Mouse (Mus musculus): ENCODE results near the gene Bgn. TPM values are rescaled to one million over a fixed set of nuclear protein-coding genes. Genes with fewer than 3 reads are reported as not detected.

Bgn gene
- polyA plus RNA-seq, 1 experiment from 2014 or later, result 87.2 TPM

DNA sequence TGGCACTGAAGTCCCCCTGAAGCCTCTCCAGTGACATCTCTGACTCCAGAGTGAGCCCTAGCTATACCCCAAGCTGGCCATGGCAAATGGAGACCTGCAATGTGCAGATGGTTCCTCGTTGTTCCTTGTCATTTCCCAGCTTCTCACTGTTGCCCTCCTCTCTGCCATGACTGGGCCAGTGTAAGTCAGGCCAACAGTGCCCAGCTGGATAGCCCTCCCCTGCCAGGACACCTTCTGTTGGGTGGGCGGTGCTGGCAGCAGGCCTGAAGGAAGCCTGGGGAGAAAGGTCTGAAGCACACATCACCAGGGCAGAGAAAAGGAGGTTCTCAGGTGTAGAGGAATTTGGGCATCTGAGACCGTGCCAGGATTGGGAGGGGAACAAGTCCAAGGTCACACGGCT is 23.2 kb downstream of the Bgn start:
- H3K27ac ChIP-seq (ENCODE audit: low read length), result no peak overlapping the region
- 74% methylated on average over 4 of the region's 4 CpGs for WGBS
- ATAC-seq (ENCODE audit: insufficient read depth, low FRiP score), result no peak
- no peak overlapping the region for H3K4me3 ChIP-seq (replicated peaks; ENCODE audit: low read length)
- no peak overlapping the region for H3K9ac ChIP-seq (ENCODE audit: low read length)
- H3K9me3 ChIP-seq (replicated peaks; ENCODE audit: control insufficient read depth, low read length), result no peaks in the 10 kb centered on the region
- H3K27me3 ChIP-seq (ENCODE audit: control insufficient read depth, insufficient read depth, low read length), result peaks cover 31% of the 10 kb centered on the region
- no peaks in the 10 kb centered on the region for H3K36me3 ChIP-seq (ENCODE audit: control insufficient read depth, insufficient read depth, low read length)
- no peaks in the 10 kb centered on the region for H3K4me1 ChIP-seq (ENCODE audit: control insufficient read depth, insufficient read depth, low read length)
- no peak overlapping the region for H3K4me2 ChIP-seq (ENCODE audit: low read depth, low read length)

DNA sequence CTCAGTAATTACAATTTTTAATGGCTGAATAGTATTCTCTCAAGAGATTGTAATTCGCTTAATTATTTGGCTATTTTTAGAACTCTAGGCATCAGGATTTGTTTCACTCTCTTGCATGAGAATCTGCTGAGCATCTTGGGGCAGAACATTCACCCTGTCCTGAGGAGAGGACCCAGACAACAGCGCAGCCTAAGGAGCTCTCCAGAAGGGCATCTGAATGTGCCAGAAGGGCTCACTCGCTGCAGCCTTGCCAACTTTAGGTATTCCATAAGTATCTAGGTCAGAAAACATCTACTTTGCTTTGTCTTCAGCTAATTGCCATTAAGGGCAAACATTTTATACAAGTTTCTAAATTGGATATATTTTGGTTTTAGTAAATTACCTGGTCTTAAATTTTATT is 25.8 kb downstream of the Bgn start:
- H3K4me3 ChIP-seq (replicated peaks; ENCODE audit: low read length), result no peak overlapping the region
- H3K36me3 ChIP-seq (ENCODE audit: control insufficient read depth, insufficient read depth, low read length), result no peaks in the 10 kb centered on the region
- ATAC-seq (ENCODE audit: insufficient read depth, low FRiP score), result no peak
- H3K27ac ChIP-seq (ENCODE audit: low read length), result no peak overlapping the region
- no peaks in the 10 kb centered on the region for H3K9me3 ChIP-seq (replicated peaks; ENCODE audit: control insufficient read depth, low read length)
- peaks cover 7% of the 10 kb centered on the region; the same call in 1 of the 2 replicates for H3K27me3 ChIP-seq (ENCODE audit: control insufficient read depth, insufficient read depth, low read length)
- H3K9ac ChIP-seq (ENCODE audit: low read length), result no peak overlapping the region
- H3K4me2 ChIP-seq (ENCODE audit: low read depth, low read length), result no peak overlapping the region
- 77% methylated on average over 3 of the region's 3 CpGs for WGBS
- no peaks in the 10 kb centered on the region for H3K4me1 ChIP-seq (ENCODE audit: control insufficient read depth, insufficient read depth, low read length)

DNA sequence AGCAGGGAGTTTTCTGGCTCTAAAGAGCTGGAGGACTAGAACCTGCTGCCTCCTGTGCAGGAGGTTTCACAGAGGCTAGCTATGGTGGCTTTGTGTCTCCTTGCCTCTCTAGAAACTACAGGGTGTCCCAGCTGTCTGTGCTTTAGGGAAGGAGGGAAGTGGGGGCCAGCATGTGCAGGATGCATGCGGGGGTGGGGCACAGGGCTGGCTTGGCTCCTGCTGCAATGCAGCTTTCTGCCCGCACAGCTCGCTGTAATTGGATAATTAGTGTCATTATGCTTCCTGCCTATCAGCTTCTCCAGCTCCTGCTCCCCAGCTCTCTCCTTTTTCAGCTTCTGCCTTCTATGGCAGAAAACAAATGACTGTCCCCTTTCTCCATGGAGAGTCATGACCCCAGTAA is 29.5 kb downstream of the Bgn start:
- Histone ChIP-seq H3K27me3 (ENCODE audit: control insufficient read depth, insufficient read depth, low read length) (no peaks in the 10 kb centered on the region; the same call in 1 of the 2 replicates), H3K4me3 (replicated peaks; ENCODE audit: low read length) (no peak overlapping the region), H3K9ac (ENCODE audit: low read length) (no peak overlapping the region), H3K4me2 (ENCODE audit: low read depth, low read length) (no peak overlapping the region), H3K4me1 (ENCODE audit: control insufficient read depth, insufficient read depth, low read length) (no peaks in the 10 kb centered on the region), H3K9me3 (replicated peaks; ENCODE audit: control insufficient read depth, low read length) (no peaks in the 10 kb centered on the region), H3K27ac (ENCODE audit: low read length) (no peak overlapping the region), H3K36me3 (ENCODE audit: control insufficient read depth, insufficient read depth, low read length) (no peaks in the 10 kb centered on the region)
- ATAC-seq (ENCODE audit: insufficient read depth, low FRiP score), result no peak
- WGBS, result 41% methylated on average over 3 of the region's 3 CpGs

DNA sequence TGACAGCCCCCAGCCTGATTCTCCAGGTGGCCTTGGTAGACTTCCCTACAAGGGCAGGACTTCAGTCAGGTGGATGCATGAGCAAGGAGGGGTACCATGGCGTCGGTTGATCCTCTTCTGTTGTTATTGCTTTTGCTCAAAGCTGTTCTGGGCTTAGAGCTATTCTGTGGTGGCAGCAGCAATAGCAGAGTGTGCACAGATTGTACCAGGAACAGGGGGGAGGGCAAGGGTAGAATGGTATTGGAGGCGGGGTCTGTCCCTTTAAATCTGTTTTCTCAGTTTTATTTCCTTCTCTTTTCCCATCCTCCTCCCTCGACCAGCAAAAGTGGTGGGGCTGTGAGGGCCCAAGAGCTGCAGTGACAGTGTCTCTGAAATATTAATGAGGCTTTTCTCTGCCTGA is 33.2 kb downstream of the Bgn start:
- Histone ChIP-seq H3K27ac (ENCODE audit: low read length) (no peak overlapping the region), H3K36me3 (ENCODE audit: control insufficient read depth, insufficient read depth, low read length) (no peaks in the 10 kb centered on the region), H3K9me3 (replicated peaks; ENCODE audit: control insufficient read depth, low read length) (no peaks in the 10 kb centered on the region), H3K27me3 (ENCODE audit: control insufficient read depth, insufficient read depth, low read length) (no peaks in the 10 kb centered on the region; the same call in 1 of the 2 replicates), H3K9ac (ENCODE audit: low read length) (no peak overlapping the region), H3K4me3 (replicated peaks; ENCODE audit: low read length) (no peak overlapping the region), H3K4me2 (ENCODE audit: low read depth, low read length) (no peak overlapping the region), H3K4me1 (ENCODE audit: control insufficient read depth, insufficient read depth, low read length) (no peaks in the 10 kb centered on the region)
- 60% methylated on average over 4 of the region's 4 CpGs for WGBS
- no peak for ATAC-seq (ENCODE audit: insufficient read depth, low FRiP score)

DNA sequence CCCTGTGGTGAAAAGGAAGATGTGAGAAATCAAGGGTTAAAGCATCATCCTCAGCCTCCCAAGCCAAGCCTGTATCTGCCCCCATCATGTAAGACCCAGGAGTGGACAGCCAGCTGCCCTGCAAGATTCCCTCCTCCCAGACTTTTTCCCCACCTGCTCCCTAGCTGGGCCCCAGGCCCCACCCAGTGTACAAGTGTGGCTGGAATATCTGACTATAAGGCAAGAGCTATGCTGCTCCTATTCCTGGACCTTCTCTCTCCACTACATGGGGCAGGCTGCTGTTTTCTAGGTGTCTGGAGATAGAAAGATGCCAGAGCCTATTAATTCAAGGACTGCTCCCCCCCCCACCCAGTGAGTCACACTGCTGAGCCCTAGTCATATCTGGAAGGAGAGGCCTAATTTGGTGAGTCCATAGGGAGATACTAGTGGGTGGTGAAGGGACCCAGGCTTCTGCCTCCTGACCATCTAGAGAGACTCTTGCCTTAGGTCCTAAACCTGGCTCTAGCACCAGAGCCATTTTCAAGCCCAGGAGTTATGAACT is 33.7 kb downstream of the Bgn start:
- H3K4me2 ChIP-seq (ENCODE audit: low read depth, low read length), result no peak overlapping the region
- no peaks in the 10 kb centered on the region; the same call in 1 of the 2 replicates for H3K27me3 ChIP-seq (ENCODE audit: control insufficient read depth, insufficient read depth, low read length)
- no peak for ATAC-seq (ENCODE audit: insufficient read depth, low FRiP score)
- no peaks in the 10 kb centered on the region for H3K36me3 ChIP-seq (ENCODE audit: control insufficient read depth, insufficient read depth, low read length)
- H3K27ac ChIP-seq (ENCODE audit: low read length), result no peak overlapping the region
- H3K9ac ChIP-seq (ENCODE audit: low read length), result no peak overlapping the region
- no peaks in the 10 kb centered on the region for H3K4me1 ChIP-seq (ENCODE audit: control insufficient read depth, insufficient read depth, low read length)
- H3K9me3 ChIP-seq (replicated peaks; ENCODE audit: control insufficient read depth, low read length), result no peaks in the 10 kb centered on the region
- H3K4me3 ChIP-seq (replicated peaks; ENCODE audit: low read length), result no peak overlapping the region

DNA sequence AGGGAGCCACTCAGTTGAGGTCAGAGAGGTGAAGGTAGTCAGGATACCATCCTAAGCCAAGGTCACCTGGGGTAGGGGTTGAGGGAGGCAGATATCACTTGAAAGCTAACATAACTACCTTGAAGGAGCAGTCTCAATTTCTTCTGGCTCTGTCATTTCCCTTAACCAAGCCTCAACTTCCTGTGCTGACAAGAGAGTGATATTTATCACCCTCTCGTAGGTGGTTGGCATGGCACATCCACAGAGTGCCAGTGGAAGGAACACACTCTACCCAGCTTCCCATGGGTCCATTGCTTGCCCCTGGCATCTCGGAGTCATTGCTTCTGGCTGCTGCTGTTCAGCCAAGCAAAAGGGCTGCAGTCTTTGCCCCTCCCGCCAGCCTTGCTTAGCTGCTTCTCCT is 37.3 kb downstream of the Bgn start:
- WGBS, result 66% methylated on average over 3 of the region's 3 CpGs
- no peak overlapping the region for H3K4me2 ChIP-seq (ENCODE audit: low read depth, low read length)

DNA sequence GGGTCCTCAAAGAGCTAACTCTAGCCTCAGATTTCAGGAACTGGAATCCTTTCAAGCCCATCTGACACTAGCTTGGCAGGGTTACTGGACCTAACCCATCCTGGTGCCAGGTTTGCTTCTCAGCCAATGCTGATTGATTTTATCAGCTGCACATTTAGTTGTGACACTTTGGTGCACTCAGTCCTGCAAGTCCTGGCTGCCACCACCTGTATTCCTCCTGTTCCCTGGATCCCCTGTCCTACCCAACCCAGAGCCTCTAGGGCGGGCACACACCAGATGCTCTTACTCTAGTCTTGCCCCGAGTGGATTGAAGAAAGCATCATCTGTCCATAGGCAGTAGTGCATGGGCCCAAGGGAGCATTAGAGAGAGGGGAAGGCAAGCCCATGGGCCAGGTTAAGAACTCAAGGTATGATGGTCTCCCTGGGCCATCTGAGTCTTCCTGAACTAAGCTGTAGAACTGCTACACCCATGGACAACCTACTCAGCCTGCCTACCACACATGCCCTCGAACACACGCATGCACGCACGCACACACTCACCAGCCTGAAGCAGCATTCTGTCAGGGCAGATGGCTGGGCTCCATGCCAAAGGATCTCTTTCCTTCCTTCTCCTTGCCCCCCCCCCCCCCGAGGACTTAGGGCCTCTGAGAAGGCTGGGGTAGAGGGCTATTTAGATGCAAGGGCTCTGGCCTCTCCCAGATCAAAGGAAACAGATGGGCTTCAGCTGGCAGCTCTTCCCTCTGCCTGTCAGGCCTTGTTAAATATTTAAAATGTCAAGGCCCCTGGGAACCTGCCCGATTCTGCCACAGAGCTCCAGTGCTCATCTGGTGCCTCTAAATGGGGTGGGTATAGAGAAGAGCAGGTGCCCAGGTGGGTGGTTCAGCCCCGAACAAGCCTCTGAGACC is 41.2 kb downstream of the Bgn start:
- H3K27ac ChIP-seq (ENCODE audit: low read length), result no peak overlapping the region
- no peaks in the 10 kb centered on the region for H3K9me3 ChIP-seq (replicated peaks; ENCODE audit: control insufficient read depth, low read length)
- no peaks in the 10 kb centered on the region for H3K36me3 ChIP-seq (ENCODE audit: control insufficient read depth, insufficient read depth, low read length)
- no peak overlapping the region for H3K4me2 ChIP-seq (ENCODE audit: low read depth, low read length)
- no peak overlapping the region for H3K9ac ChIP-seq (ENCODE audit: low read length)
- 50% methylated on average over 8 of the region's 9 CpGs for WGBS
- H3K4me3 ChIP-seq (replicated peaks; ENCODE audit: low read length), result no peak overlapping the region
- H3K27me3 ChIP-seq (ENCODE audit: control insufficient read depth, insufficient read depth, low read length), result no peaks in the 10 kb centered on the region; the same call in none of the 2 replicates
- ATAC-seq (ENCODE audit: insufficient read depth, low FRiP score), result no peak
- no peaks in the 10 kb centered on the region for H3K4me1 ChIP-seq (ENCODE audit: control insufficient read depth, insufficient read depth, low read length)

More for the DNA sequence above, 37.3 kb downstream of the Bgn start:
- H3K9ac ChIP-seq (ENCODE audit: low read length), result no peak overlapping the region
- no peaks in the 10 kb centered on the region for H3K9me3 ChIP-seq (replicated peaks; ENCODE audit: control insufficient read depth, low read length)
- H3K27ac ChIP-seq (ENCODE audit: low read length), result no peak overlapping the region
- no peak for ATAC-seq (ENCODE audit: insufficient read depth, low FRiP score)
- no peaks in the 10 kb centered on the region; the same call in none of the 2 replicates for H3K27me3 ChIP-seq (ENCODE audit: control insufficient read depth, insufficient read depth, low read length)
- H3K4me3 ChIP-seq (replicated peaks; ENCODE audit: low read length), result no peak overlapping the region
- H3K4me1 ChIP-seq (ENCODE audit: control insufficient read depth, insufficient read depth, low read length), result no peaks in the 10 kb centered on the region
- H3K36me3 ChIP-seq (ENCODE audit: control insufficient read depth, insufficient read depth, low read length), result no peaks in the 10 kb centered on the region

DNA sequence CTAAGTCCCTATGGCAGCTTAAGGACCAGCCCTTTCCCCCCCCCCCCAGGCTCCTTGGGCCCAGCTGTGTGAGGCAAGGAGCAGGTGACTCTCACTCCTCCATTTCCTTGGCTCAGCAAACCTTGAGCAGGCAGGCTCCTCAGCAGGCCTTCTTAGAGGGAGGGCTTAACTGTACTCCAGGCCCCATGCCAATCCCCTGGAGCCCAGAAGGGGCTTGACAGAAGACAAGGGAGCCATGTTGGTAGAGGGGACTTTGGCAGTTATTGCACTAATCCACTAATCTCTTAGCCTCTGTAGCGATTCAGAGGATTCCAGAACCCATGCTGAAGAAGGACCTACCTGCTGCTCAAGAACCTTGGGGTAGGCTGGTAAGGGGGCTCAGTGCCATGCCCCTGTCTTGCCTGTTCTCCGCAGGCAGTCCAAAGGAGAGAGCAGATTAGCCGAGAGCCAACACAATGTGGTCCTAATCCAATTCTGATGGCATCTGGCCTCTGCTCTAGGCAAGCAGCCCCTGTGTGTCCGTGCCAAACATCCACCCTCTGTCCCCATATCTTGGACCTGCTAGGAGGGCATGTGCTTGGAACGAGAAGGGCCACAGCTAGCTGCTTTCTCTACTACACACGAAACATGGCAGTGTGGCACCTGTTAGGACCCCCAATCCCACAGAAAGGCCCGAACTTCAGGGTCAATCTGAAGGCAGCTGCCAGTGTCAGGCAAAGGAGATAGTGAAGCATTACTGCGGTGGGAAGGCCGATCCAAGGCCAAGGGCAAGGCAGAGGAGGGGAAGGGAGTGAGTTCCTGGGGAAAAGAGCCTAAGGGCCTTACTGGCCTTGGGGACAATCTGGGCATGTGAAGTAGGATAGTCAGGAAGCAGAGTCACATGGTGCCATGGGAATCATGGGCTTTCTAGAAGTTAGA is 42.1 kb downstream of the Bgn start:
- Histone ChIP-seq H3K9me3 (replicated peaks; ENCODE audit: control insufficient read depth, low read length) (no peaks in the 10 kb centered on the region), H3K27me3 (ENCODE audit: control insufficient read depth, insufficient read depth, low read length) (no peaks in the 10 kb centered on the region; the same call in none of the 2 replicates), H3K4me3 (replicated peaks; ENCODE audit: low read length) (no peak overlapping the region), H3K9ac (ENCODE audit: low read length) (no peak overlapping the region), H3K4me2 (ENCODE audit: low read depth, low read length) (no peak overlapping the region), H3K4me1 (ENCODE audit: control insufficient read depth, insufficient read depth, low read length) (no peaks in the 10 kb centered on the region), H3K27ac (ENCODE audit: low read length) (no peak overlapping the region), H3K36me3 (ENCODE audit: control insufficient read depth, insufficient read depth, low read length) (no peaks in the 10 kb centered on the region)
- ATAC-seq (ENCODE audit: insufficient read depth, low FRiP score), result no peak
- WGBS, result 76% methylated on average over 9 of the region's 9 CpGs
